Mouse (Mus musculus) heart, embryonic 14.5 days (tissue): ENCODE measurements around the gene Cep72. TPM values are rescaled to one million over a fixed set of nuclear protein-coding genes. Genes with fewer than 3 reads are reported as not detected.
A peak's percentile ranks its signal among the peaks of the same experiment; 100 is the strongest.
"Not testable (repeated sequence)": the region's sequence is repeated elsewhere in the genome, so short reads cannot be mapped to it uniquely, and the experiment has no call there.

ENCODE experiments used
- ATAC-seq: fragments of 200-750 bp; cut with Nextera tagmentation; 2 replicates; pipeline ENCODE4 v1.8.0; 2017; ENCODE audit warnings: low read depth, moderate TSS enrichment; ENCODE audit not compliant: insufficient number of reproducible peaks, insufficient read depth, low FRiP score
- H3K27ac ChIP-seq, 2 experiments: fragments of 200-500 bp in 1 of 2; fragments of 300-500 bp in 1 of 2; sonication (generic) in 1 of 2; replicated peaks in 1 of 2; 2 replicates each; pipeline ENCODE4 v1.5.1; 2012 to 2014; ENCODE audit warnings: low read depth in 2 of 2, low read length in 2 of 2, control low read depth in 1 of 2, mild to moderate bottlenecking in 1 of 2, mixed read lengths in 1 of 2; ENCODE audit not compliant: control insufficient read depth in 1 of 2, insufficient read depth in 1 of 2
- H3K27me3 ChIP-seq: fragments of 300-500 bp; sonication (generic); 2 replicates; pipeline ENCODE4 v1.6.1; 2014; ENCODE audit warnings: mild to moderate bottlenecking, low read length, control low read depth; ENCODE audit not compliant: control insufficient read depth, insufficient read depth
- H3K36me3 ChIP-seq: fragments of 300-500 bp; sonication (generic); 2 replicates; pipeline ENCODE4 v1.6.1; 2014; ENCODE audit warnings: mild to moderate bottlenecking, control low read depth, low read length, mixed read lengths; ENCODE audit not compliant: control insufficient read depth, insufficient read depth
- H3K4me1 ChIP-seq, 2 experiments: fragments of 200-500 bp in 1 of 2; fragments of 300-500 bp in 1 of 2; sonication (generic) in 1 of 2; 2 replicates each; pipeline ENCODE4 v1.6.1; 2012 to 2014; ENCODE audit warnings: low read length in 2 of 2, control low read depth in 1 of 2, mixed read lengths in 1 of 2; ENCODE audit not compliant: control insufficient read depth in 2 of 2, insufficient read depth in 2 of 2
- H3K4me2 ChIP-seq: fragments of 300-500 bp; sonication (generic); 2 replicates; pipeline ENCODE4 v1.6.1; 2014; ENCODE audit warnings: mild to moderate bottlenecking, low read length
- H3K4me3 ChIP-seq, 2 experiments: fragments of 200-500 bp in 1 of 2; fragments of 300-500 bp in 1 of 2; sonication (generic) in 1 of 2; 2 replicates each; pipeline ENCODE4 v1.5.1; 2012 to 2014; ENCODE audit warnings: low read length in 2 of 2, mild to moderate bottlenecking in 2 of 2, control low read depth in 1 of 2, low read depth in 1 of 2, moderate library complexity in 1 of 2; ENCODE audit not compliant: control insufficient read depth in 1 of 2, insufficient read depth in 1 of 2
- H3K9ac ChIP-seq: fragments of 300-500 bp; sonication (generic); 2 replicates; pipeline ENCODE4 v1.6.1; 2014; ENCODE audit warnings: mild to moderate bottlenecking, low read length
- H3K9me3 ChIP-seq: fragments of 300-500 bp; sonication (generic); 2 replicates; pipeline ENCODE4 v1.6.1; 2016; ENCODE audit warnings: low read length, control low read depth; ENCODE audit not compliant: control insufficient read depth
- WGBS: fragments of 180-500 bp; shearing (Covaris S2); extraction: QIAGEN DNeasy Blood & Tissue Kit; methylation state at CpG from one replicate; pipeline ENCODE4 v1.1.7; 2014; 5-methylcytosine and 5-hydroxymethylcytosine counted together
- polyA plus RNA-seq: library from polyadenylated mRNA; unstranded; fragments of >200 nt; fragmentation: Nextera tagmentation; extraction: Ambion mirVana; gene quantifications from 2 replicates; pipeline ENCODE4 v1.2.1, GENCODE M21; 2014

Cep72 gene
- polyA plus RNA-seq, 1 experiment from 2014 or later = 12.3 TPM

DNA sequence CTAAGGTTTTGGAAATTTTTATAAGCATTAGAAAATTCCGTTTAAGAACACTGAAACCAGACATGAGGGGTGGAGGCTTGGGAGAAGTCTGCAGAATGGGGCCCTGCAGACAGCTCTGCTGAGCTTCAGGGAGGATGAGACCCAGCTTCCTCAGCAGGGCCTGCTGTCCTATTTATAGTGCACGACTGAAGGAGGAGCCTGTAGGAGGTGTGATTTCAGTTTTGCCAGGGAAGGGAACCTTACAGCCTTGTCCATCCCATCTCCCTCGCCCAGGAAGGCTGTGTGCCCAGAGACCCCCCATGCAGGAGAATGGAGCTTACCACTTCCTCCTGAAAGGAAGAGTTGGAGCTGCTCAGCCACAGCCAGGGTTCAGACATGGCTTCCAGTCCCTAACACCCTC lies 51.4 kb downstream of the Cep72 start:
- Histone ChIP-seq H3K9ac (peak overlapping the region; percentile 71), H3K9me3 (no peaks in the 10 kb centered on the region), H3K27me3 (peaks cover 3% of the 10 kb centered on the region; the same call in 1 of the 2 replicates), H3K27ac (no peak overlapping the region), H3K4me3 (peak overlapping the region; percentile 61 to 62; a peak in 3 of 4 replicates), H3K4me1 (peaks cover 5 to 17% of the 10 kb centered on the region in 2 experiments; a peak in 3 of 4 replicates), H3K36me3 (no peaks in the 10 kb centered on the region), H3K4me2 (peak overlapping the region; percentile 100)
- ATAC-seq = no peak
- 8% methylated on average over 3 of the region's 3 CpGs for WGBS

DNA sequence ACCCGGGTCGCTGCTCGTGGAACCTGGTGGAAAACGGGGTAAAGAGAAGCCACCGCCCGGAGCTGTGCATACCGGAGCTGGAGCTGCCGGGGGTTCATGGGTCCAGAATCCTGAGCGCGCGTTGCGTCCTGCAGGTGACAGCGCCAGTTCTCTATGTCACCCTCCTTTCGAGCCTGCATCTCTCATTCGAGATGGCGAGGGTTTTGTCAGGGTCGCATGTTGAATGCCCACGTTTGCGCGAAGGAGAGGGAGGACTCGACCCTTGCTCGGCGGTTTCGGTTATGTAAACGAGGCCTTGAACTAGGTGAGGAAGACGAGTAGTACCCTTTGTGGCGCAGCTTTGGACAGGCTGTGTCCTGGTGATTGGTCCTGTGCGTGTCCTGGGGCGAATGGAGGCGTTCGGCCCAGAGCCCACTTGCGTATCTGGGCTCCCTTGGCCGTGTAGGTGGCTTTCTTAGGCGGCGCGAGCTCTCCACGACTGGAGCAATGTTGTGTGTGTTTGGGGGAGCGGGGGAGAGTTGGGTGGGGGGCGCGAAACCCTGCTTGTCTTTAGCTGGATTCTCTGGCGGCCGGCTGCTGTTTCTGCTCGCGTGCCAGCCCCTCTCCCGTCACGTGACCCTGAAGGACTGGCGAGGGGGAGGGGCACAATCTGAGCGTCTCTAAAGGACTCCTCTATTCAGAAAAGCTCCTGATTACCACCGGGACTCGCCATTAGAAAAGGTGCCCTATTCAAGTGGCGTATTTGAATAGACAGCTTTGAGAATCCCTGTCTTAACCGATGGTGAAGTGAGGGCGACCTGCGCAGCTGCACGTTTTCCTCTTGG lies 52.1 kb downstream of the Cep72 start:
- no peak for ATAC-seq
- 1% methylated on average over 55 of the region's 55 CpGs for WGBS
- Histone ChIP-seq H3K4me1 (peaks cover 5 to 17% of the 10 kb centered on the region in 2 experiments; a peak in 3 of 4 replicates), H3K27me3 (peaks cover 3% of the 10 kb centered on the region; the same call in 1 of the 2 replicates), H3K9ac (peak overlapping the region; percentile 71), H3K4me2 (peak overlapping the region; percentile 100), H3K4me3 (peak overlapping the region; percentile 61 to 62), H3K27ac (0 out of 4 replicates have a peak overlapping the region, but pooled peaks of 1 of the 2 experiments have one; percentile 20), H3K36me3 (no peaks in the 10 kb centered on the region), H3K9me3 (no peaks in the 10 kb centered on the region)

DNA sequence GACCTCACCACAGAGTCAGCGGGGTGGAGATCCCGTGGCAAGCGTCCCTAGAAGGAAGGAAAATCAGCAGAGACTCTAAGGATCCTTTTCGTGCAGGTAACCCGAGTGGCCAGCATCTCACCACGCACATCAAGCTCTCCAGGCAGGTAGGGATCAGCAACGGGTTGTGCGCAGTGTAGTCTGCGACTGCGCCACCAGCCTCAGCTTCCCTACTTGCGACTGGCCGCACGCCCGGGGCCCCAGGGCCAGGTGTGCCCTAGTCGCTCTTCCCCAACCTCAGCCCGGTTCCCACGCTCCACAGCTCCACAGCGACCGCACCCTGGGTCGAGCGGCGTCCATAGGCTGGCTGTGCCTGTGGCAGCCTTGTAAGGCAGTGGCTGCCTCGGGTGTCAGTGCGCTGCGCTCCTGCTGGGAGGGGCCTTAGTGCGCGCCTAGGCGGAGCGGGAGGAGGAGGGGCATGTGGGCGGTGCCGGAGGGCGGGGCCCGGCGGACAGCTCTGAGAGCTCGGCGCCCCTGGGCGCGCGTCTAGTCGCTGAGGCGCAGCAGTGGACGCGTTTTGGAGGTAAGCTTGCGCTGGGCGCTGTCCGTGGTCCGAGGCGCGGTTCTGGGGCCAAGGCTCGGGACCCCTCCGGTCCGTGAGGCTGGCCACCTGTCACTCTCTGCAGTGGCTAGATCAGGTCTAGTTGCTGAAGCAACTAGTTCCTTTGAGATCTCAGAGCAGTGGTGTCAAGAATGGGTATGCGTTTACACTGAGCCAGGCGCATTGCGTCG lies 53.0 kb downstream of the Cep72 start, which contains the start of gene Tppp:
Gene Tppp, plus strand, starts transcription at position 460 of the 771 bp plus-strand sequence.
- Histone ChIP-seq H3K4me2 (peak within 1 kb of the TSS; percentile 100), H3K9me3 (no peaks in the 10 kb centered on the region), H3K4me1 (peaks cover 5 to 17% of the 10 kb centered on the region in 2 experiments; a peak in 3 of 4 replicates), H3K27ac (peak within 1 kb of the TSS in 1 of 2 experiments; percentile 35; a peak in 1 of 4 replicates), H3K9ac (peak within 1 kb of the TSS; percentile 79), H3K4me3 (peak within 1 kb of the TSS; percentile 61 to 62), H3K36me3 (no peaks in the 10 kb centered on the region), H3K27me3 (peaks cover 3% of the 10 kb centered on the region; the same call in 1 of the 2 replicates)
- peak; percentile 95 for ATAC-seq
- WGBS = under 1% methylated on average over 56 of the region's 56 CpGs

DNA sequence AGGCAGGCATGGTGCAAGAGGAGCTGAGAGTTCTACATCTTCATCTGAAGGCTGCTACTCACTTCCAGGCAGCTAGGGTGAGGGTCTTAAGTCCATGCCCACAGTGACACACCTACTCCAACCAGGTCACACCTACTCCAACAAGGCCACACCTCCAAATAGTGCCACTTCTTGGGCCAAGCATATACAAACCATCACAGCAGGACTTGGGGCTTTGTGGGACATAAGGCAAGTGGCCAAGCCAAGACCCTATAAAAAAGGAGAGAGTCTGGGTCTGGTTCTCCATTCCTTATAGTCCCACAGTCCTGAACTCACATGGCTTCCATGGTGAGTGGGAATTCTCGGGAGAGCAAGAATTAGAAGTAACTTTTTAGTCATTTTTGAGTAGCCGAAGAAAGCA lies 53.9 kb downstream of the Cep72 start:
- H3K9me3 ChIP-seq, H3K9ac ChIP-seq, H3K27ac ChIP-seq, ATAC-seq, H3K4me3 ChIP-seq, H3K36me3 ChIP-seq, H3K27me3 ChIP-seq: not testable (repeated sequence)
- WGBS = 85% methylated on average over 2 of the region's 2 CpGs
- peaks cover 5 to 17% of the 10 kb centered on the region in 2 experiments; a peak in 3 of 4 replicates for H3K4me1 ChIP-seq
- H3K4me2 ChIP-seq = peak overlapping the region; percentile 100; the same call in 1 of the 2 replicates

DNA sequence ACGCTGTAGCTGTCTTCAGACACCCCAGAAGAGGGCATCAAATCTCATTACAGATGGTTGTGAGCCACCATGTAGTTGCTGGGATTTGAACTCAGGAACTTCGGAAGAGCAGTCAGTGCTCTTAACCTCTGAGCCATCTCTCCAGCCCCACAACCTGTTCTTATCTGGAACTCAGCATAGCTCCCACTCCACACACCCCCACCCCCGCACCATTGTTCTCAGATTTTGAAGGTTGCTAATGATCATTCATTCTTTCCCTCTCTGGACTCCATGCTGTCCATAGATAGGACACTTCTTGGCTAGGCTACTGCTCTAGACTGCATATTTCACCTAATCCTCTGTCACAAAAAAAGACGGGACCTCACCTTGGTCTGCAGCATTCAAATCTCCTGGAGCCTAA lies 55.2 kb downstream of the Cep72 start:
- peaks cover 5 to 17% of the 10 kb centered on the region in 2 experiments; a peak in 3 of 4 replicates for H3K4me1 ChIP-seq
- not testable (repeated sequence) for H3K27me3 ChIP-seq, ATAC-seq, H3K27ac ChIP-seq, H3K4me2 ChIP-seq, H3K9me3 ChIP-seq, H3K9ac ChIP-seq, H3K36me3 ChIP-seq, H3K4me3 ChIP-seq
- 84% methylated on average over 4 of the region's 4 CpGs for WGBS

DNA sequence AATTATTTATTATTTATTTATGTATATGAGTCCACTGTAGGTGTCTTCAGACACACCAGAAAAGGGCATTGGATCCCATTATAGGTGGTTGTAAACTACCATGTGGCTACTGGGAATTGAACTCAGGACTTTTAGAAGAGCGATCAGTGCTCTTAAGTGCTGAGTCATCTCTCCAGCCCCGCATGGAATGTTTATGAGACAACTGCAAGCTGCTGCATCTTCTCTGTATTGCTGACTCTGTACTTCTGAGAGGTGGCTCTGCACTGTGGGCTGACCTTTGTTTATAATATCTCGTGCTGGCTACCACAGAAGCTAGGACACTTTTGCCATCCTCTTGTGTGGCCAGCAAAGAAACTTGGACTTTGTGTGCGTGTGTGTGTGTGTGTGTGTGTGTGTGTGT lies 60.6 kb downstream of the Cep72 start:
- WGBS = 66% methylated on average over 4 of the region's 4 CpGs

DNA sequence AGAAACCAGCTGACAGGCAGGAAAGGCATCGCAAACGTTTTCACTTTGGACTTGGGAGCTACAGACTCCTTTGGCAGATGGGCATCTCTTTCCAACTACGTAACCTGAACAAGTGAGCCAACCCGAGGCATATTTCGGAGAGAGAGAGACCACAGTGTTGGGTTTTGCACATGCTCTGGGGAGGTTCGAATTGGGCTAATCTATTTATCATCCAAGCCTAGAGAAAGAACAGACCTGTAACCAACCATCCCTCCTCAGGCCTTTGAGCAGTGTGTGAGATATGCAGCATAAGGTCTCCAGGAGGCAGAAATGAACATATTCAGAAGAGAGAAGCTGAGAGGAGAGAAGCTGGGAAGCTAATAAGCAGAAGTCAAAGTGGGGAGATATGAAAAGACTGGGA lies 61.1 kb downstream of the Cep72 start:
- no peak overlapping the region for H3K27ac ChIP-seq
- no peak overlapping the region for H3K4me3 ChIP-seq
- 74% methylated on average over 6 of the region's 6 CpGs for WGBS
- no peaks in the 10 kb centered on the region for H3K36me3 ChIP-seq
- no peak overlapping the region for H3K4me2 ChIP-seq
- no peaks in the 10 kb centered on the region for H3K4me1 ChIP-seq
- H3K9me3 ChIP-seq = no peaks in the 10 kb centered on the region
- H3K9ac ChIP-seq = no peak overlapping the region
- ATAC-seq = no peak
- H3K27me3 ChIP-seq = no peaks in the 10 kb centered on the region

More for the DNA sequence above, 60.6 kb downstream of the Cep72 start:
- Histone ChIP-seq H3K4me1 (no peaks in the 10 kb centered on the region), H3K27ac (no peak overlapping the region), H3K4me2 (no peak overlapping the region), H3K4me3 (no peak overlapping the region), H3K9me3 (no peaks in the 10 kb centered on the region), H3K9ac (no peak overlapping the region), H3K36me3 (no peaks in the 10 kb centered on the region), H3K27me3 (no peaks in the 10 kb centered on the region)
- no peak for ATAC-seq
